Mouse (Mus musculus): ENCODE results near the gene Obsl1. TPM values are rescaled to one million over a fixed set of nuclear protein-coding genes. Genes with fewer than 3 reads are reported as not detected.
A peak's percentile ranks its signal among the peaks of the same experiment; 100 is the strongest.

Gene Obsl1
- polyA plus RNA-seq, 1 experiment from 2014 or later: 85.1 TPM

DNA sequence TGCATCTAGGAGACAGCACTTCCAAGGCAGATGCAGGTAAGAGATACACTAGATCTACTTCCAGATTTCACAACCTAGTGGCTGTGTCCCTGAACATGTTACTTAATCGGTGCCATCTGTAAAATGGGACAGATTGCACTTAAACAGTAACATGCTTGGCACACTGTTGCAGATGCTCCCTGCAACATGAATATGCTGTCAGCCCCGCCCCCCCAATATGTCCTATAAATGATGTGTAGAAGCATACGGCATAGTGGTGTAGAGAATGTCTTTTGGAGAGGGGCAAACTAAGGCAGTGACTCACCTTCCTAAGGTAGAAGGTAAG, 28.3 kb downstream of the Obsl1 start:
- Histone ChIP-seq H3K27ac (no peak overlapping the region), H3K4me3 (peak overlapping the region; percentile 84), H3K36me3 (peaks cover 38% of the 10 kb centered on the region), H3K9me3 (no peaks in the 10 kb centered on the region), H3K4me2 (replicated peaks) (peak overlapping the region; percentile 79), H3K9ac (0 out of 2 replicates have a peak overlapping the region, but pooled peaks have one; percentile 81), H3K4me1 (peaks cover 40% of the 10 kb centered on the region), H3K27me3 (peaks cover 38% of the 10 kb centered on the region)
- 41% methylated on average over 3 of the region's 3 CpGs for WGBS
- no peak for ATAC-seq (ENCODE audit: low FRiP score, low read depth)

DNA sequence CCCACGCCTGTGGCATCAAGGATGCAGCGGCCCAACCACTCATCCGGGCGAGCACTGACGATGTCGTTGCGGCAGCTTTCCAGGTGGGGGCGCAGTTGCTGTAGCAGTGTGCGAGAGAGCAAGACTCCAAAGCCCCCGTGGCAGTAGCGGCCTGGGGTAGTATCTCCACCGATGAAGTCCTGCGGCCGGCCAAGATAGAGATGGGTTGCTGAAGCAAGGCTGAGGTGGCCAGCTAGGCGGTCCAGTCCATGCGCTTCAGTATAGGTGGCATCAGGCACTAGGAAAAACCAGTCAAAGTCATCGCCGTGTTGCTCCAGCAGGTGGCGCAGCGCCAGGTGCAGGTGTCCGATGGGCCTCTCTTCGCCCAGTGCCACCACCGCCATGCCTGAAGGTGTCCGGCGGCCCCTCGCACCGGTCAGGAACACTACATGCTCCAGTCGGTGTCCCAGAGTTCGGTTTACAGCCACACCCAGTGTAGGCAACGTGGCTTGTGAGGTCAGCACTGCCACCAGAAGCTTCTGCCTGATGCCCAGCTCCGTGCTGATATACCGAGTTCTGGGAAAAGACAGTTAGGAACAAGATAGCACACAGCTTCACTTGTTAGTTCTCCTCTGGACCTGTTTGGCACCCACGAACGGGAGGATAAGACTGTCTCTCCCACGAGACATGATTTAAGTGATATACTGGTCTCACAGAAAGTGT, 28.8 kb downstream of the Obsl1 start:
- Histone ChIP-seq H3K27ac (no peak overlapping the region), H3K4me2 (replicated peaks) (peak overlapping the region; percentile 79), H3K36me3 (peaks cover 43% of the 10 kb centered on the region), H3K4me1 (peaks cover 40% of the 10 kb centered on the region), H3K9ac (no peak overlapping the region), H3K9me3 (no peaks in the 10 kb centered on the region), H3K4me3 (peak overlapping the region; percentile 84), H3K27me3 (peaks cover 33% of the 10 kb centered on the region)
- 12% methylated on average over 35 of the region's 35 CpGs for WGBS
- ATAC-seq (ENCODE audit: low FRiP score, low read depth): no peak

DNA sequence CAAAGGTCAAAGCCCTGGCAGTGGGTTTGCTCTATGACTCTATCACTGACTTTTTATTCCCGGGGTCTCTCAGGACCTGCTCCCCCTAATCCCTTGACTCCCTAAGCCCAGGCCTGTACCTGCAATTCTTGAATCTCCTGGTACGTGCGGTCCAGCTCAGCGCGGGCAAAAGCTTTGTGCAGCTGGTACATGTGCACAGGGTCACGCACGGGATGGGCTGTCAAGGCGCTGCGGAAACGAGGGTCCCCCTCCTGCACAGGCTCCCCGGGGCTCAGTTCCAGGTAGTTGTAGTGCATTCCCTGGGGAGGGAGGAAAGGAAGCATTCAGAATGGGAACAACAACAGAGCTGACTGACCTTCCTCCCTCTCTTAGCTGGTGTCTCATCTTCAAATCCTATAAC, 29.8 kb downstream of the Obsl1 start:
- WGBS: 93% methylated on average over 11 of the region's 11 CpGs
- Histone ChIP-seq H3K36me3 (peaks cover 47% of the 10 kb centered on the region), H3K4me1 (peaks cover 40% of the 10 kb centered on the region), H3K4me3 (no peak overlapping the region), H3K4me2 (replicated peaks) (no peak overlapping the region), H3K27ac (no peak overlapping the region), H3K9me3 (no peaks in the 10 kb centered on the region), H3K9ac (no peak overlapping the region), H3K27me3 (peaks cover 23% of the 10 kb centered on the region)
- no peak for ATAC-seq (ENCODE audit: low FRiP score, low read depth)

DNA sequence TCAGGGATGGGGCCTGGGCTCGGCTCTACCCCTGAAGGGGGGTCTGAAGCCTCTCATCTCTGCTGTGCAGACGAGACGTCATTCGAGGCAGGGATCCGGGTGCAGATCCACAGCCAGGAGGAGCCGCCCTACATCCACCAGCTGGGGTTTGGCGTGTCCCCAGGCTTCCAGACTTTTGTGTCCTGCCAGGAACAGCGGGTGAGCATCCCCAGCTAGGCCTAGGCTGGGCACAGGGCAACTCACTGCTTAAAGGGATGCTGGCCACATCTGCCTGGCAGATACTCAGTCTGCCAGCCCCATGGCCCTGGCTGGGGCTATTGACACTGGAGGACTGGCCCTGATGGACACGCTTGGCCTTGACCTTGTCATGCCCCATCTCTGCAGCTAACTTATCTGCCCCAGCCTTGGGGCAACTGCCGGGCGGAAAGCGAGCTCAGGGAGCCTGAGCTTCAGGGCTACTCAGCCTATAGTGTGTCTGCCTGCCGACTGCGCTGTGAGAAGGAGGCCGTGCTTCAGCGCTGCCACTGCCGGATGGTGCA, 36.9 kb downstream of the Obsl1 start:
- H3K27ac ChIP-seq: no peak overlapping the region
- peaks cover 40% of the 10 kb centered on the region for H3K27me3 ChIP-seq
- H3K4me2 ChIP-seq (replicated peaks): no peak overlapping the region
- H3K4me1 ChIP-seq: peaks cover 14% of the 10 kb centered on the region
- H3K9me3 ChIP-seq: no peaks in the 10 kb centered on the region
- 73% methylated on average over 17 of the region's 17 CpGs for WGBS
- H3K4me3 ChIP-seq: no peak overlapping the region
- ATAC-seq (ENCODE audit: low FRiP score, low read depth): no peak
- H3K9ac ChIP-seq: no peak overlapping the region
- H3K36me3 ChIP-seq: peaks cover 23% of the 10 kb centered on the region

DNA sequence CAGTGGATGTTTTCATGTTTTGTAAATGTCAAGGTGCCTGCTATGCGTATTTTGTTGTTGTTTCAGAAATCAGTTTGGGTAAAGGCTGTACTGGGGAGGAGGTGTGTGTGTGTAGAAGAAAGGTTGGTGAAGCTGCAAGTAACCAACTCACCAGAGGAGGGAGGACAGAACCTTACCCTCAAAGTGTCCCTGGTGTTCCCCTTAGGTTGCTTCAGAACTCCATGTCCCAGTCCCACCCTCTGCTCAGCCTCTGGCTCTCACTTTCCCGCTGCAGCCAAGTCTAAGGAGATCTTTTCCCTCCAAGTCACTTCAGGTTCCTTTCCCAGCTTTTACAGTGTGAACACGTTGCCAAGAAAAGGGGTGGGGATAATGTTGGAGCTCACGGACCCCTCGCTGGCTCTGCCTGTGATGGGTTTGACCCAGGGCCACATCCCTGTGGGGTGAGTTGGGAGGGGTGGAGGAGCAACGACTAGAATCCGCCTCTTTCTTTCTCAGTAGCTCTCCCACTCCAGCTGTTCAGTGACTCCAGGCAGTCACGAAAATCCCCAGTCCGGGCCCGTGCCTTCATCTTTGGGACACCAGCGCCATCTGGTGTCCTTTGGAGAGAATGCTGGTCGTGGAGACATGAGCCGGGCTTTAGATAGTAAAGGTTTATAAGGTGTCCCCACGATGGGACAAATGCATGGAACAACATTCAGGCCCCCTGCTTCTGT, 38.9 kb downstream of the Obsl1 start:
- WGBS: 7% methylated on average over 14 of the region's 14 CpGs
- no peak overlapping the region for H3K4me3 ChIP-seq
- 0 out of 2 replicates have a peak, but pooled peaks cover 3% of the 10 kb centered on the region for H3K4me1 ChIP-seq
- peaks cover 3% of the 10 kb centered on the region for H3K36me3 ChIP-seq
- no peak overlapping the region; the same call in 1 of the 2 replicates for H3K27ac ChIP-seq
- H3K9ac ChIP-seq: peak overlapping the region; percentile 43
- ATAC-seq (ENCODE audit: low FRiP score, low read depth): peak; percentile 90
- H3K4me2 ChIP-seq (replicated peaks): peak overlapping the region; percentile 42
- H3K9me3 ChIP-seq: no peaks in the 10 kb centered on the region
- peaks cover 48% of the 10 kb centered on the region for H3K27me3 ChIP-seq

DNA sequence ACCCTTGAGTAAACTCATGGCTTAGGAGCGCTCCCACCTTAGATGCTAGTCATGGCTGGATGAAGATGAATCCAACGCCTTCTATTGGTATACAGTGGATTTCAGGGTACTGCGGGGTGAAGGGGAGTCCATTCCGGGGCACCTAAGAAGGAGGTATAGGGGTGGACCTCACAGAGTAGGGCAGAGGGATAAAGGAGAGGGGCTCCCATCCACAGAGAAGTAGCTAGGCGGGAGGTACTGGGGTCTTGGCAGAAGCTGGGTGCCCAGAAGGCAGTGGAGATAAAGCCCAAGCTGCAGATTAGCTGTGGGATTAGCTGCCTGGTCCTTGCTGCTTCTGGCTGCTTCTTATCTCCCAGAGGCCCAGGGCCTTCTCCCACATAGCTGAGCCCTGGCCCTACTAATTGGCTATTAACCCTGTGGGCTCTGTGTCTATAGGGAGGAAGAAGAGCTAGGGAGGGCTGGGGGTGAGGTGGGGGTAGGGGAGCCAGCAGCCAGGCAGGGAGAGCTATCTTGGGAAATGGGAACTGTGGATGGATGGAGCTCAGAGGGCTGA, 42.5 kb downstream of the Obsl1 start:
- no peak overlapping the region for H3K4me2 ChIP-seq (replicated peaks)
- H3K27ac ChIP-seq: no peak overlapping the region
- H3K36me3 ChIP-seq: no peaks in the 10 kb centered on the region
- H3K9ac ChIP-seq: no peak overlapping the region; the same call in 1 of the 2 replicates
- H3K4me3 ChIP-seq: no peak overlapping the region
- peaks cover 12% of the 10 kb centered on the region for H3K4me1 ChIP-seq
- no peak for ATAC-seq (ENCODE audit: low FRiP score, low read depth)
- no peaks in the 10 kb centered on the region for H3K9me3 ChIP-seq
- WGBS: 80% methylated on average over 5 of the region's 5 CpGs
- peaks cover 58% of the 10 kb centered on the region for H3K27me3 ChIP-seq

DNA sequence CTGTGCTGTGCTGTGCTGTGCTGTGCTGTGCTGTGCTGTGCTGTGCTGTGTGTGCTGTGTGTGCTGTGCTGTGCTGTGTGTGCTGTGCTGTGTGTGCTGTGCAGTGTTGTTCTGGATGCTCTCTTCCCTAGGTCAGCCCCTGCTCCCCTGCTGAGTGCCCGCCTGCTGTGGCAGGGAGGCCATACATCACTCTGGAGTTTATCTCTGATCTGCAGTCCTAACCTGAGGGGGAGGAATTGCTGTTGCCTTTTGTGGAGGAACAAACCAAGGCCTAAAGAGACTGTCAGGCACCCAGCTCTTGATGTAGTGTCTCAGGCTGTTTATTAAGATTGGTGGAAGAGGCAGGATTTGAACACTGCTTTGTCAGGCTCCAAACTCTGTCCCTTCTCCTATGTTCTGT, 43.6 kb downstream of the Obsl1 start:
- WGBS: 27% methylated on average over 1 of the region's 1 CpGs
- Histone ChIP-seq H3K4me3 (no peak overlapping the region), H3K4me2 (replicated peaks) (no peak overlapping the region), H3K9me3 (no peaks in the 10 kb centered on the region), H3K9ac (no peak overlapping the region), H3K27me3 (peaks cover 58% of the 10 kb centered on the region), H3K27ac (no peak overlapping the region), H3K4me1 (peaks cover 23% of the 10 kb centered on the region), H3K36me3 (no peaks in the 10 kb centered on the region)
- no peak for ATAC-seq (ENCODE audit: low FRiP score, low read depth)

DNA sequence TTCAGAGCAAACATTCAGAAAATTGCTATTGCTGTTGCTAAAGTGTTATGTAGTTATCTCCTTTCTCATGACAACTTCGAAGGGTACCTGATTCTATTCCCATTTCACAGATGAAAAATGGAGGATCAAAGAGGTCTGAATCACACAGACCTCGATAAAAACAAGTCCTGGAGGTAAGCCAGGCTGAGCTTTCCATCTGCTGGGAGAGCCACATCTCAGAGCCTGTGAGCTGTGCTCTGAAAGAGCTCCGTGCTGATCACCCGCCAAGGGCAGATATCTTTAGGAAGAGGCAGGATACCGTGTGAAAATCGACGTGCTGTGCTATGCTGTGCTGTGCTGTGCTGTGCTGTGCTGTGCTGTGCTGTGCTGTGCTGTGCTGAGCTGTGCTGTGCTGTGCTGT, 46.0 kb downstream of the Obsl1 start:
- Histone ChIP-seq H3K9me3 (no peaks in the 10 kb centered on the region), H3K4me1 (peaks cover 36% of the 10 kb centered on the region), H3K27ac (no peak overlapping the region), H3K4me3 (no peak overlapping the region), H3K9ac (no peak overlapping the region), H3K36me3 (no peaks in the 10 kb centered on the region), H3K4me2 (replicated peaks) (no peak overlapping the region), H3K27me3 (peaks cover 73% of the 10 kb centered on the region)
- WGBS: 79% methylated on average over 7 of the region's 7 CpGs
- no peak for ATAC-seq (ENCODE audit: low FRiP score, low read depth)

DNA sequence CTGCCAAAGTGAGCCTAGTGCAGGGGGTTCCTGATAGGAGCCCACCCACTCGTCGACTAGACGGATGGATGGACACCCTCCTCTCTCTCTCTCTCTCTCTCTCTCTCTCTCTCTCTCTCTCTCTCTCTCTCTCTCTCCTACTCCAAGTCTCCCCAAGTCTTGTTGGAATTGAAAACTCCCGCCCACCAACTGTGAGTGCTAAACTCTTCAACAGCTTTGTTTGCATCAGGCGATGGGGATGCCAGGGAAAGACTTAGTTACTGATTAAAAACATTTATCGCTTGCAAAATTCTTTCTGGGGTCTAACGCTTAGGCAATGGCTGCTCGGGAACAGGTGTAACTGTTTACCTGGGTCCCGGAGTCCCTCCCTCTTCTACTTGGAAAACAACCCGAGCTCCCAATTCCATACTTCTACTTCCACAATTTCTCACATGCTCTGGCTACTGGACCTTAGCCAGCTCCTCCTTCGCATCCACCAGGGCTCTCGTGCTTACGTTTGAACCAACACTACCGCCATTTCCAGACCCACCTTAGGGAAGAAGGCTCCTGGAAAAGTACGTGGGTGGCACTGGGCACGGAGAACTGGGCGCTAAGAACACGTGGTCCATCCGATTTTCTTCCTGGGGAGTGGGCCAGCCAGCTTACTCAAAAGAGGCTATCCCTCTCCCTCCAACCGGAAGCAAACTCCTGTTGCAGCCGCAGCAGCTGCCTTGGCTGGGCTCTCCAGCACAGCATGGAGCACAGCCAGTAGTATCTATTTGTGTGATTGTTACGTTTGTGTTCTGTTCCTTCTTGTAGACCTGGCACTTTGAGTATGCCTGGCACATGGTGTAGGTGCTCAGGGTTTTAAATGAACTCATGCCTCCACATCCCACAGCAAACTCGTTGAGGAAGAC, 47.2 kb downstream of the Obsl1 start:
- H3K4me1 ChIP-seq: peaks cover 36% of the 10 kb centered on the region
- 12% methylated on average over 20 of the region's 23 CpGs for WGBS

DNA sequence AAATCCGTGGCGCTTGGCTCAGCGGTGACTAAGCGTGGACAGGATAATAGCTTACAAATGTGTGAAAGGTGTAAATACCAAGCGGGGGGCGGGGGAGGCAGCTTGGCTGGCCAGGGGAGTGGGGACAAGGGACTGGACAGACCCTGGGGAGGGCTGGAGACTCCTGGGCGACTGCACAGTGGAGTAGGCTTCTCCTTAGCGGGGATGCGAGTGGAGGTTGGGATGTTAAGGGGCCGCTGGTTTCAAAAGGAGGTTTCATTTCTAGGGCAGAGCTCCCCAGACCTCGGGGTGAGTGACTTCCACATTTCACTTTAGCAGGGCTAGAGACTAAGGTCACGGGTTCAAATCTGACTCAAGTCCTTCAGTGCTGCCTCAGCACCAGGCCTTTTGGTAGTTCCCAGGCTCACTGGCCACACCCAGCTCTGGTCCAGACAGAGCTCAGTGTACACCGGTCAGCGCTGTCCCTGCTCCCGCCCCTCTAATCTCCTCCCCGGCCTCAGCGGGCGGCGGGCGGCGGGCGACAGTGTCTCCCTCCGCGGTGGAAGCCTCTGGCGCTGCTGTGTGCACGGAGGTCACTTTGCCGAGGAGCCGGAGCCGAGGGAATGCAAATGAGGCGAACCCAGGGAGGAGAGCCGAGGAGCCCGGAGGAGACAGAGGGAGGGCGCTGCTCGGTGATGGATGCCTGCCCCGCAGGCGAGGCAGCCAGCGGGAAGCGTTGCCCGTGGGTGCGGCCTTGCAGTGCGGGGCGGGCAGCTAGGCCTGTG, 48.0 kb downstream of the Obsl1 start:
- peaks cover 75% of the 10 kb centered on the region for H3K27me3 ChIP-seq
- peak overlapping the region; percentile 37 for H3K4me3 ChIP-seq
- H3K4me1 ChIP-seq: peaks cover 44% of the 10 kb centered on the region
- peak overlapping the region; percentile 56 for H3K9ac ChIP-seq
- H3K9me3 ChIP-seq: no peaks in the 10 kb centered on the region
- H3K4me2 ChIP-seq (replicated peaks): peak overlapping the region; percentile 61
- WGBS: 3% methylated on average over 38 of the region's 42 CpGs
- no peak overlapping the region for H3K27ac ChIP-seq
- no peaks in the 10 kb centered on the region for H3K36me3 ChIP-seq
- peak; percentile 18; the same call in 1 of the 2 replicates for ATAC-seq (ENCODE audit: low FRiP score, low read depth)

More for the DNA sequence above, 47.2 kb downstream of the Obsl1 start:
- Histone ChIP-seq H3K9ac (peak overlapping the region; percentile 56), H3K9me3 (no peaks in the 10 kb centered on the region), H3K27ac (no peak overlapping the region), H3K4me3 (peak overlapping the region; percentile 37), H3K27me3 (peaks cover 73% of the 10 kb centered on the region), H3K36me3 (no peaks in the 10 kb centered on the region), H3K4me2 (replicated peaks) (peak overlapping the region; percentile 61)
- ATAC-seq (ENCODE audit: low FRiP score, low read depth): 0 out of 2 replicates have a peak, but pooled peaks have one; percentile 24

DNA sequence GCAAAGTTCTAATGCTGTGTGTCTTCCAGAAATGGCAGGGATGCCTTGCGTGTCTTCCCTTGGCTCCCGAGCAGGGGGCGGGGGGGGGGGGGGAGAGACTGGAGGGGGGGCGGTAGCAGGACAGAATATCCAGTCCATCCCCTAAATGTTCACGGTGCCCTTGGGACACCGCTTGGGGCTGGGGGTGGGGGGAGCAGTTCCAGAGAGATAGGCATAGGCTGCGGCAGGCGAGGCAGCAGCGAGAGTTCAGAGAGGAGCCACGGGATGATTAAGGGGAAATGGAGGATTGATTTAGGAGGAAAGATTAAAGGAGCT, 48.6 kb downstream of the Obsl1 start:
- Histone ChIP-seq H3K4me2 (replicated peaks) (peak overlapping the region; percentile 61), H3K4me1 (peaks cover 49% of the 10 kb centered on the region), H3K36me3 (no peaks in the 10 kb centered on the region), H3K27ac (no peak overlapping the region), H3K9me3 (no peaks in the 10 kb centered on the region), H3K4me3 (peak overlapping the region; percentile 37; the same call in 1 of the 2 replicates), H3K9ac (no peak overlapping the region), H3K27me3 (peaks cover 81% of the 10 kb centered on the region)
- 2% methylated on average over 9 of the region's 10 CpGs for WGBS
- no peak for ATAC-seq (ENCODE audit: low FRiP score, low read depth)
